Mouse (Mus musculus): ENCODE data around the gene Padi4. TPM values are rescaled to one million over a fixed set of nuclear protein-coding genes. Genes with fewer than 3 reads are reported as not detected.

The Padi4 gene
- total and polyA plus RNA-seq, 2 experiments from 2014 or later, result 0.06 TPM; not detected in 1

DNA sequence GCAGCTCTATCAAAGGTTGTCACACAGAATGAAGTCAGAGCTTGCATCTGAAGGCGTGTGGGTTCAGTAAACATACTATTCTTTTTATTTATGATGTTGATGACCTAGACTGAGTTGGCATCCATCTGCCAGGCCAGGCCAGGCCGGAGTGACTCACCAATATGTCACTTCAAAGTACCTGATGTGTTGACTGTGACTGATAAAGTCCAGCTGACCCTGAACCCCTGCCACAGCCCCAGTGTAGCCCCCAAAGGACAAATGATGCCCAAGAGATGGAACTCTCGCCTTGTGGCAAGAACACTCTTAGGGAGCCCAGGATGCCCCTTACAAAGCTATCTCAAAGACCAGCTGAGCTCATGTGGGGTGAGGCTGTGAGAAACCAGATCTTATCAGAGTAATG, 18.2 kb downstream of the Padi4 start:
- Histone ChIP-seq H3K4me2 (ENCODE audit: low read depth) (no peak overlapping the region), H3K27me3 (ENCODE audit: insufficient read depth, low read length) (no peaks in the 10 kb centered on the region), H3K4me3 (ENCODE audit: low read depth, low read length) (no peak overlapping the region), H3K27ac (ENCODE audit: low read depth, low read length) (no peak overlapping the region), H3K9me3 (ENCODE audit: low read length) (no peaks in the 10 kb centered on the region), H3K4me1 (ENCODE audit: insufficient read depth) (no peaks in the 10 kb centered on the region), H3K36me3 (ENCODE audit: insufficient read depth) (no peaks in the 10 kb centered on the region), H3K9ac (no peak overlapping the region)
- ATAC-seq (no peak), DNase-seq (no peak)
- TF ChIP-seq CTCF (IDR thresholded peaks at IDR 0.05; ENCODE audit: low read depth), result no peak
- WGBS, result 88% methylated on average over 3 of the region's 3 CpGs

DNA sequence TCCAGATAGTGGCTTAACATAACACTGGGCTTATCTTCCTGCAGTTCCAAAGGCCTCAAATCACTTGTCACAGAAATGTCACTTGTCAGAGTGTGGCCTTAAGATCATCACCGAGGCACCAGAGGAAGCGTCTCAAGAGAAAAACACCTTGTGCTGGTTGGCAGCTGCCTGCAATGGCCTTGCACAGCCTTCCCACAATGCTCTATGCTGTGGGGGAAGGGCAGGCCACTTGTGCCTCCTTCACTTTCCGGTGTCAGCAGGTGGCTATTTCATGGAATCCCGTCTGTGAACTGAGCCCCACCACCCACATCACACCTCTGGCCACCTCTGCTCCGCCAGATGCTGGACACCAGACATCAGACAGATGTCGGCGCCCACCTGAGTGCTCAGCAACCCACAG, 20.7 kb downstream of the Padi4 start:
- no peak for ATAC-seq
- H3K27ac ChIP-seq (ENCODE audit: low read depth, low read length), result no peak overlapping the region
- TF ChIP-seq CTCF (IDR thresholded peaks at IDR 0.05; ENCODE audit: low read depth), result no peak
- 71% methylated on average over 7 of the region's 7 CpGs for WGBS
- no peaks in the 10 kb centered on the region for H3K9me3 ChIP-seq (ENCODE audit: low read length)
- no peaks in the 10 kb centered on the region for H3K36me3 ChIP-seq (ENCODE audit: insufficient read depth)
- H3K4me1 ChIP-seq (ENCODE audit: insufficient read depth), result no peaks in the 10 kb centered on the region
- H3K4me3 ChIP-seq (ENCODE audit: low read depth, low read length), result no peak overlapping the region
- no peaks in the 10 kb centered on the region for H3K27me3 ChIP-seq (ENCODE audit: insufficient read depth, low read length)
- H3K4me2 ChIP-seq (ENCODE audit: low read depth), result no peak overlapping the region
- H3K9ac ChIP-seq, result no peak overlapping the region
- no peak for DNase-seq

DNA sequence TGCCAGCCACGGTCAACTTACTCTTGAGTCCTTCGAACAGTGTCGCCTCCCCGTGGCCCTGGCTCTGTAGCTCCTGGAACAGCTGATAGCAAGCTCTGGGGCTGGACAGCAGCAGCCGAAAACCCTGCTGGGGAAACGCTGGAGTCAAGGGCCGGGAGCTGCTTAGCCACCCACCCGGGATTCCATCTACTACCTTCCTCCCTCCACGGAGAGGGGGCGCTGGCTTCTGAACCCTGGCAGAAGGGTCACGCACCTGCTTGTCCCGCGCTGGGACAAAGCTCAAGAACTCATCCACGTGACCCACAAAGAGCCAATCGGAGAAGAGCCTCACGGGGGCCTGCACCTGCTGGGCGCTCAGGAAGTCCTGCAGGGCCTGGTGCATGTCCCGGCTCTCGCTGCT, 23.7 kb downstream of the Padi4 start:
- Histone ChIP-seq H3K36me3 (ENCODE audit: insufficient read depth) (no peaks in the 10 kb centered on the region), H3K27me3 (ENCODE audit: insufficient read depth, low read length) (no peaks in the 10 kb centered on the region), H3K9ac (no peak overlapping the region), H3K27ac (ENCODE audit: low read depth, low read length) (no peak overlapping the region), H3K4me2 (ENCODE audit: low read depth) (no peak overlapping the region), H3K9me3 (ENCODE audit: low read length) (no peaks in the 10 kb centered on the region), H3K4me3 (ENCODE audit: low read depth, low read length) (no peak overlapping the region), H3K4me1 (ENCODE audit: insufficient read depth) (no peaks in the 10 kb centered on the region)
- no peak for DNase-seq
- no peak for TF ChIP-seq CTCF (IDR thresholded peaks at IDR 0.05; ENCODE audit: low read depth)
- ATAC-seq, result no peak
- WGBS, result 8% methylated on average over 19 of the region's 19 CpGs

- TF ChIP-seq CTCF (IDR thresholded peaks at IDR 0.05; ENCODE audit: low read depth), result no peak
- no peaks in the 10 kb centered on the region for H3K27me3 ChIP-seq (ENCODE audit: insufficient read depth, low read length)
- ATAC-seq (no peak), DNase-seq (no peak)
- H3K9ac ChIP-seq, result no peak overlapping the region
- H3K36me3 ChIP-seq (ENCODE audit: insufficient read depth), result no peaks in the 10 kb centered on the region
- no peak overlapping the region for H3K27ac ChIP-seq (ENCODE audit: low read depth, low read length)
- no peaks in the 10 kb centered on the region for H3K4me1 ChIP-seq (ENCODE audit: insufficient read depth)
- WGBS, result 28% methylated on average over 12 of the region's 12 CpGs
- no peak overlapping the region for H3K4me3 ChIP-seq (ENCODE audit: low read depth, low read length)
- H3K4me2 ChIP-seq (ENCODE audit: low read depth), result no peak overlapping the region
- no peaks in the 10 kb centered on the region for H3K9me3 ChIP-seq (ENCODE audit: low read length)
These were observed 26.1 kb downstream of the Padi4 start for GRCm38 (mm10) chr4:140747978-140748377.

DNA sequence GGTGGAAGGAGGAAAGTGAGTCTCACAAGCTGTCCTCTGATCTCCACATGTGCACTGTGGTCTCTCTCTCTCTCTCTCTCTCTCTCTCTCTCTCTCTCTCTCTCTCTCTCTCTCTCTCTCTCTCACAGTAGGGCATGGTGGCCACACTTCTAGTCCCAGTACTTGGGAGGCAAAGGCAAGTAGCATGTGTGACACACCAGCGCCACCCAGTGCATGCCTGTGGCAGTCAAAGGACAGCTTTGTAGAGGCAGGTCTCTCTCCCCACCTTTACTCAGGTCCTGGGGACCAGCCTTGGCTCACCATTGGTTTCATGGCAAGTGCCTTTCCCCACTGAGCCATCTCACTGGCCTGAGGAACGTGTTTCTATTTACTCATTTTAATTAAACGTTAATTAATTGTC, 29.4 kb downstream of the Padi4 start:
- no peaks in the 10 kb centered on the region for H3K27me3 ChIP-seq (ENCODE audit: insufficient read depth, low read length)
- TF ChIP-seq CTCF (IDR thresholded peaks at IDR 0.05; ENCODE audit: low read depth), result peak; percentile 64
- H3K27ac ChIP-seq (ENCODE audit: low read depth, low read length), result no peak overlapping the region
- no peak overlapping the region for H3K9ac ChIP-seq
- H3K36me3 ChIP-seq (ENCODE audit: insufficient read depth), result no peaks in the 10 kb centered on the region
- WGBS, result 23% methylated on average over 3 of the region's 3 CpGs
- no peaks in the 10 kb centered on the region for H3K9me3 ChIP-seq (ENCODE audit: low read length)
- H3K4me1 ChIP-seq (ENCODE audit: insufficient read depth), result no peaks in the 10 kb centered on the region
- no peak overlapping the region for H3K4me2 ChIP-seq (ENCODE audit: low read depth)
- H3K4me3 ChIP-seq (ENCODE audit: low read depth, low read length), result no peak overlapping the region
- peak; percentile 9 for DNase-seq
- no peak for ATAC-seq

DNA sequence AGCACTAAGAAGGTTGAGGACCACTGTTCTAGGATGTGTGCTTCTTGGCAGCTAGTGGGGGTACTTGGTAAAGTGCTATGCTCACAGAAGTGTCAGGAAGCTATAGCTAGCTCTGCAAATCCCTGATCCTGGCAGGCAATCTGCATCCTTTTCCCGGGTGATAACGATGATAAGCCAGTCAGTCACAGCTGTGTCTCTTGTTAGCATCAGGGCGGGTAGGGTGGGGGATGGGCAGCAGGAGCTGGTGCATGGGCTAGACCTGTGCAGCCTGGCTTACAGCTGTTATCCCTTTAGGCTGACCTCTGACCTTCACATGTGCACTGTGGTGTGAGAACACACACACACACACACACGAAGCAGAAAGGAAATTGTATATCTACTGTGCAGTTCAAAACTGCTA, 30.9 kb downstream of the Padi4 start:
- peak; percentile 14; the same call in 1 of the 2 replicates for ATAC-seq
- 46% methylated on average over 4 of the region's 4 CpGs for WGBS
- Histone ChIP-seq H3K9ac (no peak overlapping the region), H3K27me3 (ENCODE audit: insufficient read depth, low read length) (no peaks in the 10 kb centered on the region), H3K27ac (ENCODE audit: low read depth, low read length) (no peak overlapping the region), H3K4me1 (ENCODE audit: insufficient read depth) (no peaks in the 10 kb centered on the region), H3K4me2 (ENCODE audit: low read depth) (no peak overlapping the region), H3K9me3 (ENCODE audit: low read length) (no peaks in the 10 kb centered on the region), H3K36me3 (ENCODE audit: insufficient read depth) (no peaks in the 10 kb centered on the region), H3K4me3 (ENCODE audit: low read depth, low read length) (no peak overlapping the region)
- peak; percentile 26 for DNase-seq
- TF ChIP-seq CTCF (IDR thresholded peaks at IDR 0.05; ENCODE audit: low read depth), result no peak

GRCm38 (mm10) chr4:140742543-140742942, 31.5 kb downstream of the Padi4 start, which contains the start of gene Padi6:
TSS of gene Padi6 (minus strand) at chr4:140742643.
- Histone ChIP-seq H3K9ac (no peak within 1 kb of the TSS), H3K27me3 (ENCODE audit: insufficient read depth, low read length) (no peaks in the 10 kb centered on the region), H3K4me2 (ENCODE audit: low read depth) (no peak within 1 kb of the TSS), H3K27ac (ENCODE audit: low read depth, low read length) (no peak within 1 kb of the TSS), H3K36me3 (ENCODE audit: insufficient read depth) (no peaks in the 10 kb centered on the region), H3K4me1 (ENCODE audit: insufficient read depth) (no peaks in the 10 kb centered on the region), H3K4me3 (ENCODE audit: low read depth, low read length) (no peak within 1 kb of the TSS), H3K9me3 (ENCODE audit: low read length) (no peaks in the 10 kb centered on the region)
- ATAC-seq (no peak), DNase-seq (no peak)
- WGBS, result 90% methylated on average over 2 of the region's 2 CpGs
- TF ChIP-seq CTCF (IDR thresholded peaks at IDR 0.05; ENCODE audit: low read depth), result no peak

GRCm38 (mm10) chr4:140741401-140741800, 32.6 kb downstream of the Padi4 start:
- Histone ChIP-seq H3K27ac (ENCODE audit: low read depth, low read length) (no peak overlapping the region), H3K9me3 (ENCODE audit: low read length) (no peaks in the 10 kb centered on the region), H3K36me3 (ENCODE audit: insufficient read depth) (no peaks in the 10 kb centered on the region), H3K4me3 (ENCODE audit: low read depth, low read length) (no peak overlapping the region), H3K4me1 (ENCODE audit: insufficient read depth) (no peaks in the 10 kb centered on the region), H3K4me2 (ENCODE audit: low read depth) (no peak overlapping the region), H3K9ac (no peak overlapping the region), H3K27me3 (ENCODE audit: insufficient read depth, low read length) (no peaks in the 10 kb centered on the region)
- 88% methylated on average over 6 of the region's 6 CpGs for WGBS
- ATAC-seq (no peak), DNase-seq (no peak)
- no peak for TF ChIP-seq CTCF (IDR thresholded peaks at IDR 0.05; ENCODE audit: low read depth)
